Mouse (Mus musculus) fat pad, adult 2 months (tissue): Measurements from ENCODE around the gene Cux2.

ENCODE experiments used
- DNase-seq: peaks from one replicate; pipeline ENCODE4 v3.0.0-alpha.2; 2011; ENCODE audit warnings: low read depth, low spot score; ENCODE audit errors: extremely low read depth

The Cux2 gene

DNA sequence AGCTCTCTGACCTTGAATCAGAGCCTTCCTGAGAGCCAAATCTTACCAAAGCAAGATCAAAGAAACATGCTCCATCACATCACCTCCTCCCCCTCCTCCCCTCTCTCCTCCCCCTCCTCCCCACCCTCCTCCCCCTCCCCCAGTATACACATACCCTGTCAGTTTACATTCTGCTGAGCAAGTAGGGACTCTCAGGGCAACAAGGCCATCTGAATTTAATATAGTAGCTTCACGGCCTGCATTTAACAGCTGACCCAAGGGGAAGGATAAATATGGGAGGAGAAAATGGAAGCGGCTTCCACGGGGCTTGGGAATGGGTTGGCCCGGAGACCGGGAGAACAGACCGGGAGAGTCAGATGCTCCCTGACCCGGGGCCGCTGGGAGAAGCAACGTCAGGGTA is 32.1 kb downstream of the Cux2 start:
- no peak for DNase-seq

DNA sequence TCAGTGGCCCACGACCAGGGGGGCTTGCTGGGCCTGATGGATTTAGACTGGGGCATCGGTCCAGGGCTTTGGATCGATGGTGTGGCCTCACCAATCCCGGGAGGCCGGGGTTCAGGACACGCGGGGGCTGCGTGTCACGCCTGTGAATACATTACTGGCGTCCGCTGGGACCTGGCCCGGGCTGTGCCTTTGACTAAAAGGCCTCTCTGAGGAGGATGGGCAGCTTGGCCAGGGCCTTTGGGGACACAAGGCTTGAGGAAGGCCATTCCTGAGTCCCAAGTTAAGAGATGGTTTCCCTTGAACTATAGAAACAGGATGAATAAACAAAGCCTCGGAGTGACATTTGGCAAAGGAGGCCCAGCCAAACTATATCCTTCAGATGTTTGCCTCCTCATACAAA is 32.6 kb downstream of the Cux2 start:
- DNase-seq: no peak

DNA sequence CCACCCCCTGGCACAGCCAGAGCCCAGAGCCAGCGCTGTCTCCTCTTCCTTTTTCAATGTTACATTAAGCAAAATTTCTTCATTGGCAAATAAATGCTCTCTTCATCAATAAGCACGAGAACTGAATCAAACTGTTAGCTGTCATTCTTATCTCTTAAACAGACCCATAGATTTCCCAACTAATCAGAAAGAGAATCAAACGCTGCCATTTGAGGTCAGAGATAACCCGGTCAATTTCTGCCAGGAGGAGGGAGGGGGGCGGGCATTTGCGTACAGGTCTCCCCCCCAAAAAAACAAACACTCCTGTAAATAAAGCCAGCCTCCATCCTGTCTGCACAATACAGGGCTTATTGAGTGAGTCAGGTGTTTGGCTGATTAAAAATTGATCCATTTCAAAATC is 33.2 kb downstream of the Cux2 start:
- DNase-seq: no peak

DNA sequence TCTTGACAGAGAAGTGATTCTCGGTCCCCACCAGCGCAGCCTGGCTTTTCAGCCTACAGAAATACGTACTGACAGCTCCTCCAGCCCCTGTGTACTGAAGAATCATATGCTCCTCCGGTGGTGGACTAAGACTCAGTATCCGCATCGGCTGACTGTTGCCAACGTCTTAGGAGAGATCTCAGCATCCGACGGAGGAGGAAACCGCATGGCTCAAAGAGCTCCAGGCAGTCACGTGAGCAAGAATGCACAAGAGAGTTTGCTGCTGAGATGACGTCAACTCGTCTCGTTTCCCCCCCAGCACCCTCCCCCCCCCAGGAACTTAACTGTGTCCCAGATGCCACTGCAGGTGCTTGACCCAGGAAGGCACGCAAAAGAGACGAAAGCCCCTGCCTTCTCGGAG is 34.8 kb downstream of the Cux2 start:
- no peak for DNase-seq

DNA sequence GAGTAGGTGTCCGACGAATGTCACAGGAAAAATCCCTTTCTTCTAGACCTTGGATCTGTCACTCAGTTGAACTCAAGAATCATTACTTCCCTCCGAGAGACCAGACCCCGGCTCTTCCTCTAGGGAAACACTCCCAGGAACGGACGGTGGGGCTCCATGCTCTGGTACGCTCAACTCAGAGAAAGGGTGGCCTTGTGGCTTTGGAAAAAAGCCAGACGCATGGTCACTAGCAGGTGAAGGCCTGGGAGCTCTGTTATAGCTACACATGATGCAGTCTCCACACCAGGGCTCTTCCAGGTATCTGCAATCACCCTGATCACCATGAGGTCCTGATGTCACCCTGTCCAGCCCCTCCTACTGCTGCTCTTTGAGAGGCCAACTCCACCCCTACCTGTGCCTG is 35.2 kb downstream of the Cux2 start:
- DNase-seq: no peak

DNA sequence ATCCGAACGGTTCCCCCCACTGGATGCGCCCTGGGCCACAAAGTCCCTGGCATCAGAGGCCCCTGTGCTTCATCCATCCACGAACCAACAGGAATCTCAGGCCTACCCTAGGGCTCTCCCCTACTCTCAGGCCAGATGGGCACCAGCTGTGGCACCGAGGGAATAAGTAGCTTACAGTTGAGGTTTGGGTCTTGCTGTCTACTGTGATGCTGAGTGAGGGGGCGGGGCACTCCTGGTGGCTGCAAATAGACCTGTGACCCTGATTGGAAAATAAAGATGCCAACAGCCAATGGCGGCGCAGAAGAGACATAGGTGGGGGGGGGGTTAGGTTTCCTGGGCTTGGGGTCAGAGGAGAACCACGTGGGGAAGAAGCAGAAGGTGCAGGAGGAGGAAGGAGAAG is 38.6 kb downstream of the Cux2 start:
- DNase-seq: no peak

DNA sequence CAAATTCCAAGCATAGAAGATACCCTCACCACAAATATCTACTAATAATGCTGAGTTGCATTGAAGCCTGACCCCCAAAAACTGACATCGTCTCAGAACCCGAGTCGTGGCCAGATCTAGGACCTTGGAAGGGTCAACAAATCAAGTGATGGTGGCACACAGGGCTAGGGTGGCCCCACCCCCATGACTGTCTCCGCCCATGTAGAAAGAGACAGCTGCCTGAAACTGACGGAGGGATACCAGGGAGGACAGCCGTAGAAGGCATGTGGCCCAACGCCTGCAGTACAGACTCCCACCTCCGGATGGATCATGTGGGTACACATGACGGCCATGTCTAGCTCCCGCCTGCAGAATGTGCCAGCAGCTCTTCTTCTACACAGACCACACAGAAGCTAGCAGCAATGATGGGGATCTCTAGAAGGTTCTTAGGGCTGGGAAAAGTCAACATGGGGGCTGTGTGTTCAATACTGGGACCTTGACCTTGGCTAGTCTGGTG is 41.9 kb downstream of the Cux2 start:
- DNase-seq: no peak

DNA sequence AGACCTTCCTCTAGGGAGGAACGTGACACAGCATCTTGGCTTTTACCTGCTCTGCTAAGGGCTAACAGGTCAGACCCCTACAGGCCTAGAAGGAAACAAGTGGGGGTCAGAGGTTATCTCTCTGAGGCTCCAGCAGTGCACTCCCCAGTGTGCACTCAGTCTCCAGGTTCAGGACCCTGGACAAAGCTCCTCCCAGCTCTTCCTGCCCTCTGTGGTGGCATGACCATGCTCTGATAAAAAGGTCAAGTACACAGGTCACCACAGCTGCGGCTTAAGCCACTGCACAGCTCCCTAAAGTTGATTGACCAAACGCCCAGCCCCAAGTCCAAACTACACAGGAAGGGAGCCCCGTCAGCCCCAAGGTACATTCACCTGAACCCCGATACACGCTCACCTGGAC is 46.4 kb downstream of the Cux2 start:
- DNase-seq: no peak

DNA sequence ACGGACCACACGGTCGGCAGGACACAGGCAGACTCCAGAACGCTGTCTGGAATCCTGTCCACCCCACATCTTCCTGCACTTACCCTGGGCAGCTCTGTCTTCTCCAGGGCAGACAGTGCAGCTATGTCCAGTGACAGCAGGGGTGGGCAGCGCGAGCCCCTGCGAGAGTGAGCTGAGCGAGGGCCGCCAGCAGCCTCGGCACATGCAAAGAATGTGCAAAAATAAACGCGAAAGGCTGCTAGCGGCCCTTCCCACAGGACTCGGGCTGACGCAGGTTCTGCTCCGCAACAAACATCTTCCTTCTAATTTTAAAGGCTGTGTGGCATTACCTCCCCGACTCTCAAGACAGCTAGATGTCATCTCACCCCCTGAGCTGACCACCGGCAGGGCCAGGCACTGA is 47.8 kb downstream of the Cux2 start:
- DNase-seq: no peak

DNA sequence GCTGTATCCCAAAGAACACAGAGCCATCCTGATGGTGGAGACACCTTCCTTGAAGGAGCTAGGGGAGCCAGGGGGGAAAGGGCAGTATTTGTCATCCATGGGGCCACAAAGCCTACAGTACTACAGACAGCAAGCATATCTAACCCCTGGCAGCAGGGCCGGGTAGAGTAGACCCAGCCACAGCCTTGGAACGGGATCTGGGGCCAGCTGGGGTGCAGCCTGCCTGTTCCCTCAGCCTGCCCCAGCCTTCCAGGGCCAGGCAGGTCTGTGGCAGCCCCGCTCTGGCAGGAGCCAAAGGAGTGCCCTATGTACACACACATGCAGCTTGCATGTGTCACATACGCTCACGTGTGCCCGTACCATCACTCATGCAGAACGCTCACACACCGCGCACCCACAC is 48.6 kb downstream of the Cux2 start:
- DNase-seq: no peak

DNA sequence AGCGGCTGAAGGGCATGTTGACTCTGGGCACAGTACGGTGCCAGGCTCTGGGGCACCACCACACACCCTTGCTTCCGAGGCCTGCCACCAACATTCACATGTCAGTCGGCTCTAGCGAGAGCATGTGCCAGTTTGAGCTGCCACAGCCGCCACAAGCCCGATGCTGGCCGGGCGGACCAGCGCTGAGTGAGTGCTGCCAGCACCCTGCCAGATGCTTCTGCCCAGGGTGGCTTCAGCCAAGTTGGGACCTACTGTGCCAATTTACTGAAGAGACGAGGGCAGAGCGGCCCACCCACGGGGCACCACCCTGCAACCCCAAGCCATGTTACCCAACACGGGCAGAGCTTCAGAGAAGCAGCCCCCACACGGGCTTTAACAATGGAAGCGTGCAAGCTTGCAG is 49.5 kb downstream of the Cux2 start:
- no peak for DNase-seq

DNA sequence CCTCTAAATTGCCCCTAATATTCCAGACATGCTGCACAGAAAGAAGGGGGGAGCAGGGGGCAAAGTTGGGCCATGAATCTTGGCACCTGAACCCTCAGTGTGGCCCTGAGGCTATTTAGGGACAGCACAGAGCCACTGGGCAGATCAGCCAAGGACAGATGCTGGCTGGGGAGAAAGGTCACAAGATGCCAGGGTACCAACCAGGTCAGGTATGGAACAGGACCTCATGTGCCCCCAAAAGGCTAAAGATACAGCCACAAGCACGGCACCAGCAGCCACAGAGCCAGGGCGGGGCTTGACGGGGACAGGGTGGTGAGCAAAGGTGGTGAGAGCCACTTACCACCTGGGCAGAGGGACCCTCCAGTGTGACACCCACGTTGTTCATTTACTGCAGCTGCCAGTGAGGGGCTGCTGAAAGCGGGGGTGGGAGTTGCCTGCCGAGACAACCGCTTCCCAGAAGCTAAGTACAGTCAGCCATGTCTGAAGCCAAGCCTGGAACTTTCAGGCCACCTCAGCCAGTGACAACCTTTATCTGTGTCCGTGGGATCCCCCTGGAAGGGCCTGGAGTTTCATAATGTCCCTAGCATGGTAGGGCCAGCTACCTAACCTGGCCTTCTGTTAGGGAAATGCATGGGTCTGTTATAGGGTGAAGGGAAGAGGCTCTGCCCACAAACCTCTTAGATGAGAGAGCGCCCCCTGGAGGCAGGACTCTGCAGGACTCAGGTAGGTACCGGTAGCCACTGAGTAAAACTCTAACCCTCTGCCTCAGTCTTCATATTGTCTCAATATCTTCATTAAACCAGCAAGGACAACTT is 50.7 kb downstream of the Cux2 start:
- DNase-seq: no peak

DNA sequence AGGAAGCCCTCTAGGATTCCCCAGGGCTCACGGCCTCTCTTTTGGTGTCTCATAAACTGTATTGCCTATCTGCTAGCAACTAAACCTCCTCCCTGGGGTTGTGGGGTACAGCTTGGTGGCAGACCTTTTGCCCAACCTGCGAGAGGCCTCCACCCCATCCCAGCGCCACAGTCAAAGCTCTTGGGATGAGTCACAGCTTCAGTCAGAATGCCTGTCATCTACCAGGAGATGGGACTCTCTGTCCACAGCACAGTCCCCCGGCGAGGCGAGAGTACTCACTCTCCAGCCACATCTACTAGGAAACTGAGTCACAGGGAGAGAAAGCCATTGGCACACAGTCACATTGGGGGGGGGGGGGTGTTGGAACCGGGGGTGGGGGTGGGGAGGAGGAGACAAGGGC is 51.6 kb downstream of the Cux2 start:
- DNase-seq: no peak

DNA sequence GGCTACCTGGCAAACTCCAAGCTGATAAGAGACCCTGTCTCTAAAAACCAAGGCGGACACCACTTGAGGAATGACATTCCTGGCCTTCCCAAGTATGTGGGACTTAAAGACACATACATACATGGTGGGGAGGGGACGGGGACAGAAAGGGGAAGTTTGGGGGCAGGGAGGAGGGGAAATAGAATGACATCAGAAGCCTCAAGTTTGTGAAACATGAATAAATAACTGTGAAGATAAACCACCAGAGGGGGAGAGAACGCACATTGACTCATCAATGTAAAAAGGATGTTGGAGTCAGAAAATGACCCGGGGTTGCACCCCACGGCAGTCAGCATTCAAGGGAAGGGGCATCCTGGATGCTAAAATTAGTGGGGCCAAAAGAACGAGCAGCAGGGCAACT is 53.2 kb downstream of the Cux2 start:
- DNase-seq: no peak

DNA sequence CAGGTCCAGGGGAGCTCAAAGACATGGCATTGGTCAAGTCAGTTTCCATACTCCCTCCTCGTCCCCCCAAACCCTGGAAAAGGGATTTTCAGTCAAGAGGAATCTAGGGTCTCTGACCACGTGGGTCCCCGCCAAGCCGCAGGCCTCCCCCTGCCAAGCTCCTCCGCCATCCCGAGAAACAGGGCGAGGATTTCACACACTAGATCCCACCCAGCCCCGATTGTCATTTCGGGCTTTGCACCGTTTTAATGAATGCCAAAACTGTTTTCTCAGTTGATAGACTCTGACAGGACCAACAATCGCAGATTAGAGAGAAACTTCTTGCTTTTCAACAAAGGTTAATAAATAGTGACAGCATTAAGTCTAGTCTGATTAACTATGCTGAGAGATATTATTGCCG is 55.1 kb downstream of the Cux2 start:
- no peak for DNase-seq

DNA sequence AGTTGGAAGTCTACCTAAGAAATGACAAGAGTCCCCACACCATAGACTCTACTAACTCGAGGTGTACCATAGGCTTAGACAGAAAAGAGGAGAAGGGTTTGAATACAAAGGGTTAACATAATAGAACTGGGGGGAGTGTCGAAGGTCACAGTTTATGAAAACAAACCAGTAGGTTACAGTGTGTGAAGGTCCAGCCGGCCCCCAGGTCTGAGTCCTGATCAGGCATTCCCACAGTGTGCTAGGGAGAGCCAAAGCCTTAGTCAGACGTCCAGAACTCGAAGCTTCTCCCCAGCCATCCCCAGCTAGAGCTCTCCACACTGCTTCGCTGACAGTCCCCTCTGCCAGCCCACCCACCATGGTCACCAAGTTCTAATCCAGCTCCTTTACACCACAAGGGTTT is 58.0 kb downstream of the Cux2 start:
- no peak for DNase-seq

DNA sequence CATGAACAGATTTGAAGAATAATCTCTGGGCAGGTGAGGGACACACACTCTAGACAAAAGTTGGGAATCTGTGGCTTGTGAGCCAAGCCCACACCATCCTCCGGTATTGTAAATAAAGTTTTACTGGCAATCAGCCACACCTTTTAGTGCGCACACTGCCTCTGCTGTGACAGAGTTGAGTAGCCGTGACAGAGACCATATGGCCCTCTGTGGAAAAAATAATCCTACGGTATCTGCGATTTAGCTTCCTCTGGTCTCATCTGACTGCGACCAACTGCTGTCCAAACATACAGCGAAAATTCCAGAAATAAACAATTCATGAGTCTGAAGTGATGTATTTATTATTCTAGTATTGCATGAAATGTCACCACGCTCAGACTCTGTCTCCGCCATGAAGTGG is 64.0 kb downstream of the Cux2 start:
- no peak for DNase-seq

DNA sequence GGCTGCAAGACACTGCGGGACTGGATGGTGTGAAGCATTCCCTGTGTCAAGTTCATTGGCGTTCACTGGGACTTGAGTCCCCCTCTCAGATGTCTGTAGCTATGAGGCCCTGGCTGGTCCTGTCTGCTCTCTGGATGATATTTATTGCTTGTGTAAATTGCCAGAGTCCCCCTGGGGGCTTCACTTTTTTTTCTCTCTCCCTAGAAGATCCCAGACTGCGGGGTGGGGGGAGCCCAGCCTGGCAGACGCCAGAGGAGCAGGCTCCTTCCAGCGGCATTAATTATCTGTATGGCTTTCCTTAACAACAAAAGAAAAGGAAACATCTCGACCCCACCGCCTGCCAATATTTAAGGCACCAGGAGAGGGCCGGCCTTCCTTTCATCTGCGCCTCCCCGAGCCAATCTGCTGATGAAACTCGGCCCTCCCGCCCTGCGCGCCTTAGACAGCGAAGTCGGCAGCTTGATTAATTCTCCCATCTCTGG is 68.2 kb downstream of the Cux2 start:
- no peak for DNase-seq

DNA sequence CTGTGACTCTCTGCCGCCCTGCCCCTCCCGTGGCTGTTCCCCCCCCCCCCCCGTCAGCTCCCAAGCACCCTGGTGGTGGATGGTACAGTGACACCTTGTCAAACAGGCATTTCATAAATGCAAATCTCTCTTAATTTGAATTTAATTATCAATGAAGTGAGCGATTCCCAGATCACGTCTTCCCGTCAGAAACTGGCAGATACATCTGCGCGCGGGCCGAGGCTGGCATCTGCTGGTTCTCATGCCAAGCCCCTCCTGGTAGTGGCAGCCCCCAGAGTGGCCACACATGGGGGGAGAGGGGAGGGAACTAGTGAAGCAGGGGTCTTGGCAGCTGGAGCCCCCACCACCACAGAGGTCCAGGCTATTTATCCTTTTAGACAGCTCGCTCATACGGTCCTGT is 73.6 kb downstream of the Cux2 start:
- DNase-seq: no peak

DNA sequence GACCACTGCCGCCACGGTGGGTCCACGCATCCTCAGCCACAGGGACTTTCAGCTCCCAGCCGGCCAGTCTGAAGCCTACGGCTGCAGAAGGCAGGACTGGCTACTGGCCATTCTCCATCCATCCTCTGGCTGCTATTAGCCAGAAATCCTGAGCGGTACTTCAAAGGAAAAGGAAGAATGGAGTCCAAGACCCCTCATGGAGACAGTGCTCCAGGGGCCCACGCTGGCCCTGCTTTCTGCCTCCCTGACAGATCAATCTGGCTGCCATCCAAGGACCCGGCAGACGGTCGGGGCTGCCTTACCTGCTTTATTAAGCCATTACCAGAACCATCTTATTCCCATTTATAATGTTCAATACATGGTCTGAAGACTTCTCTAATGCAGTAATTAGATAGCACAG is 76.4 kb downstream of the Cux2 start:
- no peak for DNase-seq

DNA sequence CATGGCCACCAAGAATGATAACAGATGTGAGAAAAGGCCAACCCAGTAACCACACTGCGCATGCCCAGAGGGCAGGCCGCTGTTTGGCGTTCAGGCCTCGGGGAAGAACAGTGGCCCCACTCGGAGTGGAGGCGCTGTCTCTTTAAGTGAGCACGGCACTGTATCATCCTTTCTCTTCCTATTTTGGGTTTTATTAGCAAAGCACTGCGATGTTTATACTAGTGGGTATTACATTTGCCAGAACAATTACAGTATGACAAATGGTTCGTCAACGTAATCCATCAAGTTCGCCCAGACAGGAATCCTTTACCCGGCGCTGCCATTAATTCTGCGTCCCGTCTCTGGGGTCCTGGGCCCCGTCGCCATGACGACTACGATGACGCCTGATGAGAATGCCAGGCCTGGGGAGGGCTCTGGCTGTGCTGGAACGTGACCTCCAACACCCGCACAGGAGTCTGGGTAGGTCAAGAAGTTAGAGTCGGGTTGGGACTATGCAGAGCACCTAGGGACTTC is 77.2 kb downstream of the Cux2 start:
- no peak for DNase-seq

DNA sequence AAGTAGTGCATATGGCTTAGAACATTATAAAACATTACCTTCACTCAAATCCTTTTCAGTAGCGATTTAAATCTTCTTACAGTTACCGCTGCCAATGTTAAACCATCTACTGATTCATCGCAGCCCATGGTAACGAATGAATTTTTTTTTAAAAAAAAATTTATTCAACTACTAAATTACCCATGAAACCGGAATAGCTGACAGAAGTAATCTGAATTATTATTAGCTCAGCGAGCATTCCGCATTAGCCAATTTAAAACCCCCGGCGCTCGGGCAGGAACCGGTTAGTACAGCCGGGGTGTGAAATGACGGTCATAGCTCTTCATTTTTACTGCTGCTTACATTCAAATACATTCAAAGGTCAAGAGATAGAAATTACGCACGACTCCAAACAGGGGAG is 80.9 kb downstream of the Cux2 start:
- no peak for DNase-seq

DNA sequence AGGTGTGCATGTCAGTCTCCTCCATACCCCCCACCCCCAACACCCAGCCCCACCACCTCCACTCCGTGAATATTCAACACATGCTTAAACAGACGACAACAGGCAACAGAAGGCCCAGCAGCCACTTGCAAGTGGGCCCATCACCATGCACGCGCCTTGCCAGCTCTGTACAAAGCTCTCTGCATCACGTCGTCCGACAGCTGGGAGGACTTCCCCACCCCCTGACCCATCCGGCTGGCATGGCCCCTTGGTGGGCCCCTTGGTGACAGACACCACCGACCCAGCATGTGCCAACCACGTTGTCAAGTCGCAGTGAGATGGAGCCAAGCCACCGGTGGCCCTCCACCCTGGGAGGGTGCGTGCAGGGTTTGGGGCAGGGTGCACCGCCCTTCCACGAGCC is 81.5 kb downstream of the Cux2 start:
- no peak for DNase-seq
